Comparison of ENCODE assay signal across 8 mouse cellular contexts in the genomic region with DNA sequence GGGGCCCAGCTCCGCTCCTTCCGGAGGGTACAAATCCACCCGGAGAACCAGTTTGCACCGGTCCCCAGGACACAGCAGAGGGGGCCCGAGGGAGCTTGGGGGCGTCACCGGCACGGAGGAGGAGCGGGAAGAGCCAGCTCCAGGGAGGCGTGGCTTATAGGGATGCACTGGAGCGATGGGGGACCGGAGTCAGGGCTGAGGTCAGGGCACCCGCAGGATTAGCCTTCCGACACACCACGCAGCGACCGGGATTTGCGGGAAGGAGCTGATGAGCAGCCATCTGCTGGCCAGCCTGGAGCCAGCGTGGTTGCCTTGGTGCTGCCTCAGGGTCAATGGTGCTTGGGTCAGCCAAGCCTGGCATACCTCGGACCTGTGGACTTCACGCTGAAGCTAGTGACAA. TPM values are rescaled to one million over a fixed set of nuclear protein-coding genes. Genes with fewer than 3 reads are reported as not detected.
DNase-seq lines count a peak whose midpoint lies in the region; ATAC-seq lines count a peak whose summit lies in the region.

No protein-coding gene starts in this region.

- WGBS in embryonic facial prominence, embryonic 14.5 days: 0% methylated on average over 21 of the region's 21 CpGs
- WGBS in intestine, embryonic 15.5 days: under 1% methylated on average over 21 of the region's 21 CpGs

- H3K9me3 ChIP-seq in embryonic facial prominence, embryonic 14.5 days (ENCODE audit: control insufficient read depth, low read length): no peaks in the 10 kb centered on the region
- no peaks in the 10 kb centered on the region for H3K9me3 ChIP-seq in intestine, embryonic 15.5 days
- peaks cover 4% of the 10 kb centered on the region; the same call in 1 of the 2 replicates for H3K9me3 ChIP-seq in megakaryocyte, embryonic 14.5 days

- peak; percentile 92 for ATAC-seq in embryonic facial prominence, embryonic 14.5 days (ENCODE audit: low read depth)
- ATAC-seq in intestine, embryonic 15.5 days: peak; percentile 83

- no peaks in the 10 kb centered on the region for H3K36me3 ChIP-seq in embryonic facial prominence, embryonic 14.5 days (ENCODE audit: control insufficient read depth, insufficient read depth, low read length)
- no peaks in the 10 kb centered on the region for H3K36me3 ChIP-seq in intestine, embryonic 15.5 days
- peaks cover 13% of the 10 kb centered on the region for H3K36me3 ChIP-seq in megakaryocyte, embryonic 14.5 days (replicated peaks; ENCODE audit: low read length)

- H3K4me3 ChIP-seq in embryonic facial prominence, embryonic 14.5 days (ENCODE audit: low read depth, low read length): peak overlapping the region; percentile 37
- H3K4me3 ChIP-seq in intestine, embryonic 15.5 days (replicated peaks): peak overlapping the region; percentile 36
- H3K4me3 ChIP-seq in megakaryocyte, embryonic 14.5 days (replicated peaks): peak overlapping the region; percentile 62

- H3K9ac ChIP-seq in embryonic facial prominence, embryonic 14.5 days (ENCODE audit: low read depth, low read length): peak overlapping the region; percentile 56
- peak overlapping the region; percentile 16 for H3K9ac ChIP-seq in intestine, embryonic 15.5 days

- H3K27ac ChIP-seq in embryonic facial prominence, embryonic 14.5 days (replicated peaks; ENCODE audit: low read depth, low read length): no peak overlapping the region
- H3K27ac ChIP-seq in intestine, embryonic 15.5 days: no peak overlapping the region

- no peaks in the 10 kb centered on the region for H3K27me3 ChIP-seq in embryonic facial prominence, embryonic 14.5 days (replicated peaks; ENCODE audit: control insufficient read depth, insufficient read depth, low read length)
- no peaks in the 10 kb centered on the region for H3K27me3 ChIP-seq in intestine, embryonic 15.5 days (replicated peaks)
- H3K27me3 ChIP-seq in megakaryocyte, embryonic 14.5 days (replicated peaks): peaks cover 48% of the 10 kb centered on the region

- peak overlapping the region; percentile 62 for H3K4me2 ChIP-seq in embryonic facial prominence, embryonic 14.5 days (ENCODE audit: low read depth, low read length)
- H3K4me2 ChIP-seq in intestine, embryonic 15.5 days (replicated peaks): peak overlapping the region; percentile 92

- peak; percentile 94 for DNase-seq in heart, adult 11 months
- DNase-seq in heart, adult 9 months (ENCODE audit: low spot score in 2 of 2): no peak
- peak; percentile 91 for DNase-seq in ZHBTc4 (ENCODE audit: low read depth, low spot score)
- peak; percentile 69 for DNase-seq in embryonic facial prominence, embryonic 14.5 days (ENCODE audit: low spot score)
- DNase-seq in testis, postnatal 14 days (ENCODE audit: low spot score): peak; percentile 30
- DNase-seq in gastrocnemius, postnatal 4 days (ENCODE audit: low spot score in 2 of 2): no peak

- peaks cover 10% of the 10 kb centered on the region; the same call in 1 of the 2 replicates for H3K4me1 ChIP-seq in embryonic facial prominence, embryonic 14.5 days (ENCODE audit: control insufficient read depth, insufficient read depth, low read length)
- H3K4me1 ChIP-seq in intestine, embryonic 15.5 days (replicated peaks): peaks cover 11% of the 10 kb centered on the region
- peaks cover 70% of the 10 kb centered on the region for H3K4me1 ChIP-seq in megakaryocyte, embryonic 14.5 days

RNA-seq across cellular contexts. Expression of gene H3f3a, which starts 19.6 kb away (rescaled TPM):
- 2,156 and 2,321 TPM in 2 replicates for polyA plus RNA-seq in embryonic facial prominence, embryonic 14.5 days (2014; fragmentation: Nextera tagmentation; extraction: Ambion mirVana)
- polyA plus RNA-seq in intestine, embryonic 15.5 days (2015; fragmentation: Nextera tagmentation; extraction: Ambion mirVana): 1,771 and 1,977 TPM in 2 replicates
- polyA plus RNA-seq in megakaryocyte, embryonic 14.5 days (2012; ENCODE audit: insufficient read depth, low replicate concordance): 752 and 2,061 TPM in 2 replicates
- total RNA-seq in gastrocnemius, postnatal 4 days (2021): 100 to 1,000 TPM; 776 to 797 TPM

RNA-seq across cellular contexts. Expression of gene Sde2, which starts 56.8 kb away (rescaled TPM):
- polyA plus RNA-seq in embryonic facial prominence, embryonic 14.5 days (2014; fragmentation: Nextera tagmentation; extraction: Ambion mirVana): 27.2 and 31.2 TPM in 2 replicates
- 31.5 and 31.7 TPM in 2 replicates for polyA plus RNA-seq in intestine, embryonic 15.5 days (2015; fragmentation: Nextera tagmentation; extraction: Ambion mirVana)
- polyA plus RNA-seq in megakaryocyte, embryonic 14.5 days (2012; ENCODE audit: insufficient read depth, low replicate concordance): 8.2 and 18.2 TPM in 2 replicates
- 10 to 100 TPM; 18.5 to 20.0 TPM for total RNA-seq in gastrocnemius, postnatal 4 days (2021)

Comparison
In these comparisons a context has a peak if more than half of its experiments do, and no peak if none do; other contexts are left out.
1. DNase-seq: peak in heart, adult 11 months (single experiment), ZHBTc4 (single experiment), embryonic facial prominence, embryonic 14.5 days (single experiment) and testis, postnatal 14 days (single experiment); none in heart, adult 9 months (0 of 2) and gastrocnemius, postnatal 4 days (0 of 2).
2. Peak in every context shown above with its lines, with median percentiles within 50 percentile points of each other: H3K4me3 ChIP-seq.